Mouse (Mus musculus) small intestine, adult 2 months (tissue): Measurements from ENCODE around the gene Lactbl1.

Experiments
- CTCF ChIP-seq: fragments of 200-500 bp; IDR thresholded peaks from 2 replicates; pipeline ENCODE4 v1.5.1; 2012; ENCODE audit warnings: low read depth, mild to moderate bottlenecking, control low read depth, inconsistent platforms, low read length, moderate library complexity, mixed read lengths; ENCODE audit not compliant: insufficient replicate concordance, insufficient read length; ENCODE audit errors: extremely low read depth
- POLR2A ChIP-seq: fragments of 200-500 bp; IDR thresholded peaks from 2 replicates; pipeline ENCODE4 v1.6.1; 2012; ENCODE audit warnings: low read depth, mild to moderate bottlenecking, control low read depth, inconsistent platforms, low read length, moderate library complexity

GRCm38 (mm10) chr4:136657914-136658313, 35.5 kb downstream of the Lactbl1 start:
- TF ChIP-seq CTCF (no peak), POLR2A (no peak)
